Comparison of ENCODE assay signal across 16 mouse cellular contexts in the genomic region with DNA sequence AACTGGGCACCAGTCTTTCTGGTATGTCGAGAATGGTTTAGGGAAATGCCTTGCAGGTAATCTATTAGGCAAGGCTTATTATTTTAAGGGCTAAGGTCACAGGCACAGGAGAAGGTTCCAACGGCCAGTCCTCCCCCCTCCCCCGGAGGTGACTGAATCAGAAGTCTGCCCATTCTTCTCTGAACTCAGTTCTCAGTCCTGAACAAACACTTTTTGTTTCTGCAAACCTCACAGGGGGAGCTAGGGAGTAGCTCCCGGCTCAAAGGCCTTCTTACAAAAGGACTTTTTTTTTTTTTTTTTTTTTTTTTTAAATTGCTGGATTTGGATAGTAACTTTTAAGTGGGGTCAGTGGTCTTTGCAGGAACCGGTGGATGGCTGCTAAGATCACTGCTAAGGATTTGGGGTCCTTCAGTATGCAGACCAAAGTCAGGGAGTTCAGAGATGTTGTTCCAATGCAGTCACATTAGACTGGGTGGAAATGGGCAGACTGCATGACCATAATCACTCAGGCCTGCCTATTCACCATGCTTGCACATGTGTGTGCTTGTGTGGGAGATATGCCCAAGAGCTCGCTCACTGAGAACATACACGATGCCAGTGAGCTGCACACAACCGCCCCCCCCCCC.
A peak's percentile ranks its signal among the peaks of the same experiment; 100 is the strongest.
DNase-seq lines count a peak whose midpoint lies in the region; ATAC-seq and TF ChIP-seq lines count a peak whose summit lies in the region.
"Had no signal": no experiment of that assay in that cellular context is flagged by ENCODE, and none has a peak within 500 bp of the region (broad histone marks: within the 10 kb centered on the region; RNA-seq: fewer than 3 reads in every experiment).

No protein-coding gene starts in this region.

- no peaks in the 10 kb centered on the region for H3K36me3 ChIP-seq in hindbrain, embryonic 11.5 days (ENCODE audit: control insufficient read depth, insufficient read depth, low read length)
- H3K36me3 ChIP-seq in hindbrain, embryonic 12.5 days = no peaks in the 10 kb centered on the region
- no peaks in the 10 kb centered on the region for H3K36me3 ChIP-seq in forebrain, postnatal 0 days (ENCODE audit: insufficient read depth)
- H3K36me3 ChIP-seq in intestine, postnatal 0 days (ENCODE audit: control insufficient read depth, insufficient read depth) = no peaks in the 10 kb centered on the region
- H3K36me3 ChIP-seq: heart, embryonic 15.5 days had no signal

- H3K9me3 ChIP-seq in hindbrain, embryonic 11.5 days (ENCODE audit: control insufficient read depth, low read length) = no peaks in the 10 kb centered on the region
- no peaks in the 10 kb centered on the region for H3K9me3 ChIP-seq in hindbrain, embryonic 12.5 days (replicated peaks)
- no peaks in the 10 kb centered on the region for H3K9me3 ChIP-seq in forebrain, postnatal 0 days (ENCODE audit: low read length)
- no peaks in the 10 kb centered on the region for H3K9me3 ChIP-seq in intestine, postnatal 0 days (ENCODE audit: control insufficient read depth)
- H3K9me3 ChIP-seq: heart, embryonic 15.5 days had no signal

- WGBS in hindbrain, embryonic 11.5 days = 16% methylated on average over 8 of the region's 8 CpGs
- 15% methylated on average over 8 of the region's 8 CpGs for WGBS in hindbrain, embryonic 12.5 days
- WGBS in forebrain, postnatal 0 days = 15% methylated on average over 8 of the region's 8 CpGs
- WGBS in intestine, postnatal 0 days = 29% methylated on average over 8 of the region's 8 CpGs

- no peak overlapping the region for H3K4me3 ChIP-seq in hindbrain, embryonic 11.5 days (ENCODE audit: low read depth, low read length)
- H3K4me3 ChIP-seq in hindbrain, embryonic 12.5 days = no peak overlapping the region
- no peak overlapping the region for H3K4me3 ChIP-seq in forebrain, postnatal 0 days (ENCODE audit: low read depth, low read length)
- no peak overlapping the region for H3K4me3 ChIP-seq in intestine, postnatal 0 days (ENCODE audit: low read depth, low read length)
- H3K4me3 ChIP-seq: heart, embryonic 15.5 days had no signal

- H3K27me3 ChIP-seq in hindbrain, embryonic 11.5 days (ENCODE audit: control insufficient read depth, insufficient read depth, low read length) = peaks cover 11% of the 10 kb centered on the region; the same call in 1 of the 2 replicates
- H3K27me3 ChIP-seq in hindbrain, embryonic 12.5 days = peaks cover 32% of the 10 kb centered on the region
- H3K27me3 ChIP-seq in forebrain, postnatal 0 days (ENCODE audit: insufficient read depth, low read length) = no peaks in the 10 kb centered on the region
- H3K27me3 ChIP-seq in intestine, postnatal 0 days (replicated peaks; ENCODE audit: control insufficient read depth, insufficient read depth, low read length) = peaks cover 61% of the 10 kb centered on the region

- DNase-seq in hindbrain, embryonic 11.5 days (ENCODE audit: low spot score) = peak; percentile 34
- peak; percentile 61 for DNase-seq in ES-CJ7 (ENCODE audit: low read depth, low spot score)
- DNase-seq in embryo, embryonic 9.5 days (ENCODE audit: extremely low spot score) = peak; percentile 49
- DNase-seq in forebrain, postnatal 0 days = no peak
- DNase-seq in urinary bladder, postnatal 4 days (ENCODE audit: low spot score in 2 of 2) = no peak
- DNase-seq in lung, postnatal 25 days (ENCODE audit: low spot score) = no peak
- DNase-seq: adrenal gland, adult 8-10 months; cerebellum, adult 18-20 months; gastrocnemius, postnatal 14 days; kidney, adult 9 months; liver had no signal

- no peak for ATAC-seq in hindbrain, embryonic 11.5 days (ENCODE audit: low FRiP score)
- ATAC-seq in hindbrain, embryonic 12.5 days (ENCODE audit: low FRiP score) = no peak
- ATAC-seq in forebrain, postnatal 0 days = no peak
- ATAC-seq in intestine, postnatal 0 days = no peak
- ATAC-seq: Patski had no signal

- H3K4me2 ChIP-seq in hindbrain, embryonic 11.5 days (replicated peaks; ENCODE audit: low read depth, low read length) = no peak overlapping the region
- H3K4me2 ChIP-seq in hindbrain, embryonic 12.5 days (replicated peaks) = no peak overlapping the region
- no peak overlapping the region for H3K4me2 ChIP-seq in forebrain, postnatal 0 days (ENCODE audit: low read depth)
- no peak overlapping the region for H3K4me2 ChIP-seq in intestine, postnatal 0 days (replicated peaks; ENCODE audit: low read depth)
- H3K4me2 ChIP-seq: heart, embryonic 15.5 days had no signal

- H3K9ac ChIP-seq in hindbrain, embryonic 11.5 days (ENCODE audit: low read depth, low read length) = no peak overlapping the region
- no peak overlapping the region for H3K9ac ChIP-seq in hindbrain, embryonic 12.5 days
- no peak overlapping the region for H3K9ac ChIP-seq in forebrain, postnatal 0 days
- no peak overlapping the region for H3K9ac ChIP-seq in intestine, postnatal 0 days (ENCODE audit: low read depth, low read length)
- H3K9ac ChIP-seq: heart, embryonic 15.5 days had no signal

- H3K27ac ChIP-seq in hindbrain, embryonic 11.5 days (ENCODE audit: low read depth, low read length) = no peak overlapping the region
- no peak overlapping the region for H3K27ac ChIP-seq in hindbrain, embryonic 12.5 days
- H3K27ac ChIP-seq in forebrain, postnatal 0 days (ENCODE audit: low read depth, low read length) = peak overlapping the region; percentile 57
- no peak overlapping the region for H3K27ac ChIP-seq in intestine, postnatal 0 days (ENCODE audit: low read depth, low read length)
- H3K27ac ChIP-seq: heart, embryonic 15.5 days; macrophage had no signal

- H3K4me1 ChIP-seq in hindbrain, embryonic 11.5 days (replicated peaks; ENCODE audit: control insufficient read depth, insufficient read depth, low read length) = peaks cover 13% of the 10 kb centered on the region; the same call in 1 of the 2 replicates
- H3K4me1 ChIP-seq in hindbrain, embryonic 12.5 days = peaks cover 47% of the 10 kb centered on the region
- peaks cover 24% of the 10 kb centered on the region for H3K4me1 ChIP-seq in forebrain, postnatal 0 days (ENCODE audit: insufficient read depth)
- no peaks in the 10 kb centered on the region for H3K4me1 ChIP-seq in intestine, postnatal 0 days (replicated peaks; ENCODE audit: control insufficient read depth, insufficient read depth, low read length)

- peak; percentile 50 for TF ChIP-seq CTCF in forebrain, postnatal 0 days (IDR thresholded peaks at IDR 0.05; ENCODE audit: low read depth)
- TF ChIP-seq CTCF in intestine, postnatal 0 days (IDR thresholded peaks at IDR 0.05; ENCODE audit: low read depth) = no peak

Comparison
In these comparisons a context has a peak if more than half of its experiments do, and no peak if none do; other contexts are left out.
1. DNase-seq: peak in hindbrain, embryonic 11.5 days (single experiment), ES-CJ7 (single experiment) and embryo, embryonic 9.5 days (single experiment); none in forebrain, postnatal 0 days (single experiment), urinary bladder, postnatal 4 days (0 of 2) and lung, postnatal 25 days (single experiment).